Mouse (Mus musculus) embryo, embryonic 11.5 days (tissue): ENCODE measurements at regions not wholly inside any gene's neighbourhood (a gene's known extent, or its start where the extent isn't known, plus 50 kb on each side); places are given as distances from the start of the nearest gene placed in this dataset.

Source experiments
- DNase-seq: peaks from one replicate; pipeline ENCODE4 v3.0.0-alpha.2; 2012; ENCODE audit warnings: low read depth, low spot score

DNA sequence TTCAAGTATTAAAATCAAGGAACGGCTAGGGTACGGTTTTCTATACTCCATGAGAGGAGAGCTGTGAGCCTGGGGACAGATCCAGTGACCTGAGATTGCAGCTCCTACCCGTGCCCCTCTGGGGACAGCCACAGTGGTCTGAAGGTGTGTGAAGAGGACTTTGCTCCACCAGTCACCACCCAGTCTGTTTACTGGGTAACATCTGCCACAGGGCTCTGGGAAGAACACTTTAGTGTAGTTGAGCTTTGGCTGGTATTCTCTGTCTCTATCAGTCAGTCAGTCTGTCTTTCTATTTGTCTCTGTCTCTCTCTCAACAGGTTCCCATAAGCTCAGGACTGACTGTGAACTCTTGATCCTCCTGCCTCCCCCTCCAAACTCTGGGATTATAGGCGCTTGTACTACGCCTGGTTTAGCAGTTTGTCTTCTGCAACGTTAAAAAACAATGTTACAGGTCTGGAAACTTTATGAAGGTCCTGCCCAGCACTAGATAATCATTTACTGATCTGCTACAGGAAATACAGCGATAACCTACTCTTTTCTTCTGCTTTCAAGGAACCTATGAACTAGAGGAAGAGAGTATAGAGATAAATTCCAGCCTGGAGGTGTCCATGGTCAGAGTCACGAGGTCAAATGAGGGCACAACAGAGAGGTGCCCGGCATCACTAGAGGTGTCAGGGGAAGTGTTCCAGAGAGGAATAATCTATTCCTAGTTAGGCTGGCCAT is 50.2 kb upstream of the Slc38a2 start:
- no peak for DNase-seq
